Mouse (Mus musculus): ENCODE data around the gene Dedd2. TPM values are rescaled to one million over a fixed set of nuclear protein-coding genes. Genes with fewer than 3 reads are reported as not detected.

Gene Dedd2
- polyA plus RNA-seq (2012): 81.6 and 102 TPM in 2 replicates

- TF ChIP-seq GATA1 (IDR thresholded peaks at IDR 0.05; ENCODE audit: low read length): no peak
Measured at GRCm38 (mm10) chr7:25220457-25221101, at the start of gene Dedd2. TSS of gene Dedd2 (minus strand) at chr7:25220615.

GRCm38 (mm10) chr7:25269545-25270271, 49.3 kb upstream of the Dedd2 start:
- no peak for TF ChIP-seq GATA1 (IDR thresholded peaks at IDR 0.05; ENCODE audit: low read length)

- no peak for TF ChIP-seq GATA1 (IDR thresholded peaks at IDR 0.05; ENCODE audit: low read length)
Measured at GRCm38 (mm10) chr7:25269029-25269428, 48.6 kb upstream of the Dedd2 start.

GRCm38 (mm10) chr7:25268588-25268987, 48.2 kb upstream of the Dedd2 start:
- no peak for TF ChIP-seq GATA1 (IDR thresholded peaks at IDR 0.05; ENCODE audit: low read length)

GRCm38 (mm10) chr7:25267751-25268463, 47.5 kb upstream of the Dedd2 start:
- TF ChIP-seq GATA1 (IDR thresholded peaks at IDR 0.05; ENCODE audit: low read length): no peak

GRCm38 (mm10) chr7:25267301-25267750, 46.9 kb upstream of the Dedd2 start, which contains the start of gene Cic:
TSS of gene Cic (plus strand) at chr7:25267704.
- no peak for TF ChIP-seq GATA1 (IDR thresholded peaks at IDR 0.05; ENCODE audit: low read length)

- TF ChIP-seq GATA1 (IDR thresholded peaks at IDR 0.05; ENCODE audit: low read length): no peak
Measured at GRCm38 (mm10) chr7:25266180-25266962, 46.0 kb upstream of the Dedd2 start.

GRCm38 (mm10) chr7:25265743-25266142, 45.3 kb upstream of the Dedd2 start:
- peak; percentile 22 for TF ChIP-seq GATA1 (IDR thresholded peaks at IDR 0.05; ENCODE audit: low read length)

- no peak for TF ChIP-seq GATA1 (IDR thresholded peaks at IDR 0.05; ENCODE audit: low read length)
Measured at GRCm38 (mm10) chr7:25263968-25264870, 43.8 kb upstream of the Dedd2 start.

GRCm38 (mm10) chr7:25261896-25262295, 41.5 kb upstream of the Dedd2 start:
- TF ChIP-seq GATA1 (IDR thresholded peaks at IDR 0.05; ENCODE audit: low read length): no peak

- no peak for TF ChIP-seq GATA1 (IDR thresholded peaks at IDR 0.05; ENCODE audit: low read length)
Measured at GRCm38 (mm10) chr7:25251822-25252221, 31.4 kb upstream of the Dedd2 start.

- no peak for TF ChIP-seq GATA1 (IDR thresholded peaks at IDR 0.05; ENCODE audit: low read length)
Measured at GRCm38 (mm10) chr7:25251071-25251791, 30.8 kb upstream of the Dedd2 start.

GRCm38 (mm10) chr7:25250141-25250972, 29.9 kb upstream of the Dedd2 start, which contains the start of gene Erf:
TSS of gene Erf (minus strand) at chr7:25250761.
- no peak for TF ChIP-seq GATA1 (IDR thresholded peaks at IDR 0.05; ENCODE audit: low read length)

All from G1E-ER4 (cell line).